Mouse (Mus musculus) intestine, postnatal 0 days (tissue): ENCODE data around the gene Fmnl3. TPM values are rescaled to one million over a fixed set of nuclear protein-coding genes. Genes with fewer than 3 reads are reported as not detected.

Experiments used
- ATAC-seq: fragments of 200-750 bp; cut with Nextera tagmentation; 2 replicates; pipeline ENCODE4 v1.8.0; 2017; ENCODE audit warnings: mild to moderate bottlenecking, moderate TSS enrichment, moderate library complexity
- H3K27ac ChIP-seq: fragments of 300-500 bp; sonication (generic); 2 replicates; pipeline ENCODE4 v1.5.1; 2014; ENCODE audit warnings: mild to moderate bottlenecking, low read depth, low read length, moderate library complexity
- H3K27me3 ChIP-seq: fragments of 300-500 bp; sonication (generic); replicated peaks from 2 replicates; pipeline ENCODE4 v1.6.1; 2014; ENCODE audit warnings: low read length, mixed read lengths; ENCODE audit not compliant: control insufficient read depth, insufficient read depth
- H3K36me3 ChIP-seq: fragments of 300-500 bp; sonication (generic); 2 replicates; pipeline ENCODE4 v1.6.1; 2014; ENCODE audit warnings: mild to moderate bottlenecking, moderate library complexity; ENCODE audit not compliant: control insufficient read depth, insufficient read depth
- H3K4me1 ChIP-seq: fragments of 300-500 bp; sonication (generic); replicated peaks from 2 replicates; pipeline ENCODE4 v1.6.1; 2014; ENCODE audit warnings: antibody characterized with exemption, low read length, mixed read lengths; ENCODE audit not compliant: control insufficient read depth, insufficient read depth
- H3K4me2 ChIP-seq: fragments of 300-500 bp; sonication (generic); replicated peaks from 2 replicates; pipeline ENCODE4 v1.6.1; 2014; ENCODE audit warnings: low read depth, mild to moderate bottlenecking, moderate library complexity
- H3K4me3 ChIP-seq: fragments of 300-500 bp; sonication (generic); 2 replicates; pipeline ENCODE4 v1.5.1; 2014; ENCODE audit warnings: low read depth, low read length
- H3K9ac ChIP-seq: fragments of 300-500 bp; sonication (generic); 2 replicates; pipeline ENCODE4 v1.6.1; 2014; ENCODE audit warnings: mild to moderate bottlenecking, low read depth, low read length
- H3K9me3 ChIP-seq: fragments of 300-500 bp; sonication (generic); 2 replicates; pipeline ENCODE4 v1.6.1; 2016; ENCODE audit warnings: mixed run types; ENCODE audit not compliant: control insufficient read depth
- CTCF ChIP-seq: sonication (generic); IDR thresholded peaks from 2 replicates; pipeline ENCODE4 v1.5.1; 2016; ENCODE audit warnings: low read depth, mild to moderate bottlenecking, control low read depth, antibody characterized with exemption, moderate library complexity
- WGBS: fragments of 180-500 bp; shearing (Covaris S2); extraction: QIAGEN DNeasy Blood & Tissue Kit; methylation state at CpG from one replicate; pipeline ENCODE4 v1.1.7; 2014; 5-methylcytosine and 5-hydroxymethylcytosine counted together
- polyA plus RNA-seq: library from polyadenylated mRNA; unstranded; fragments of >200 nt; fragmentation: Nextera tagmentation; extraction: Ambion mirVana; gene quantifications from 2 replicates; pipeline ENCODE4 v1.2.1, GENCODE M21; 2015

Gene Fmnl3
- polyA plus RNA-seq, 1 experiment from 2014 or later, result 5.6 TPM

- Histone ChIP-seq H3K27ac (no peak overlapping the region), H3K9me3 (no peaks in the 10 kb centered on the region), H3K4me2 (no peak overlapping the region), H3K9ac (no peak overlapping the region), H3K4me1 (peaks cover 6% of the 10 kb centered on the region; the same call in 1 of the 2 replicates), H3K4me3 (no peak overlapping the region), H3K36me3 (no peaks in the 10 kb centered on the region), H3K27me3 (no peaks in the 10 kb centered on the region)
- no peak for TF ChIP-seq CTCF
- ATAC-seq, result no peak
- 54% methylated on average over 9 of the region's 9 CpGs for WGBS
Measured at GRCm38 (mm10) chr15:99342194-99342981, 27.9 kb downstream of the Fmnl3 start.

GRCm38 (mm10) chr15:99341102-99341501 is 29.2 kb downstream of the Fmnl3 start:
- 81% methylated on average over 3 of the region's 3 CpGs for WGBS
- H3K9ac ChIP-seq, result no peak overlapping the region
- H3K4me2 ChIP-seq, result no peak overlapping the region
- H3K9me3 ChIP-seq, result no peaks in the 10 kb centered on the region
- no peaks in the 10 kb centered on the region for H3K36me3 ChIP-seq
- no peak overlapping the region for H3K4me3 ChIP-seq
- no peak for TF ChIP-seq CTCF
- H3K27ac ChIP-seq, result no peak overlapping the region
- no peaks in the 10 kb centered on the region for H3K27me3 ChIP-seq
- peaks cover 6% of the 10 kb centered on the region; the same call in 1 of the 2 replicates for H3K4me1 ChIP-seq
- no peak for ATAC-seq

DNA sequence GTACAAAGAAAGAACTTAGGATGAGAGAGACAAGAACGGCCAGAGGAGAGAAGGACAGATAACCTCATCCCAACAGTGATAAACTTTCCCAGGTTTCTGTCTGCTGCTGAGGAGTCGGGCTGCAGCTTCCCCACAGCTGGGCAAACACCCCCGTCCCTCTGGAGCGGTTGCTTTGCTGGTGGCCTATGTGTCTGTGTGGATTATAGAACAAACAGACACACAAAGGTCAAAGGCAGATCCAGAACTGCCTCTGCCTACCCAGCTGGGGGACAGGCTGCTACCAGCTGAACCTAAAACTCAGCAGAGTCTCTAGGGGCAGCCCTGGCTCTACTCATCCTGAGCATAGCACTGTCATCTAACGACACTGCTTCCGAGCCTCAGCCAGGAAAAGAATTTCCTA is 30.6 kb downstream of the Fmnl3 start:
- Histone ChIP-seq H3K27ac (no peak overlapping the region), H3K9ac (no peak overlapping the region), H3K27me3 (no peaks in the 10 kb centered on the region), H3K36me3 (no peaks in the 10 kb centered on the region), H3K9me3 (no peaks in the 10 kb centered on the region), H3K4me2 (no peak overlapping the region), H3K4me1 (peaks cover 2% of the 10 kb centered on the region; the same call in 1 of the 2 replicates), H3K4me3 (no peak overlapping the region)
- WGBS, result 25% methylated on average over 6 of the region's 6 CpGs
- no peak for ATAC-seq
- TF ChIP-seq CTCF, result no peak

DNA sequence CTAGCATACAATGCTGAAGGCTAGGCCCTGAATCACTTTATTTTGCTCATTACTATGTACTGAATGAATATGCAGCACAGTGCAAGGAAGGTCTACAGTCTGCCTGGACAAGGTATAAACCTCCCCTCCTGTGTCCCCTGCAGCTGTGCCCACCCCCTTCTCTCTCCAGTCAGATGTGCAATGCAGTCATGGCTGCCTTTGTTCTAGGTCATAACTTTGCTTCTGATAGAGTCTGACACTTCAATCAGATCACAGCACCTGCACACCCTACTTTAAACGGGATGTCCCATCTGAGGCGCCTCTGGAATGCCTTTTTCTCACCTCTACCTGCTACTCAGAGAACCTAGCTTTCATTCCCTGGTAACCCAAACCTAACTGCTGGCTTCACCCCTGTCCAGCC is 31.4 kb downstream of the Fmnl3 start:
- Histone ChIP-seq H3K27me3 (no peaks in the 10 kb centered on the region), H3K4me1 (no peaks in the 10 kb centered on the region), H3K36me3 (no peaks in the 10 kb centered on the region), H3K4me3 (no peak overlapping the region), H3K9me3 (no peaks in the 10 kb centered on the region), H3K27ac (no peak overlapping the region), H3K4me2 (no peak overlapping the region), H3K9ac (no peak overlapping the region)
- ATAC-seq, result no peak
- 67% methylated on average over 2 of the region's 2 CpGs for WGBS
- no peak for TF ChIP-seq CTCF

DNA sequence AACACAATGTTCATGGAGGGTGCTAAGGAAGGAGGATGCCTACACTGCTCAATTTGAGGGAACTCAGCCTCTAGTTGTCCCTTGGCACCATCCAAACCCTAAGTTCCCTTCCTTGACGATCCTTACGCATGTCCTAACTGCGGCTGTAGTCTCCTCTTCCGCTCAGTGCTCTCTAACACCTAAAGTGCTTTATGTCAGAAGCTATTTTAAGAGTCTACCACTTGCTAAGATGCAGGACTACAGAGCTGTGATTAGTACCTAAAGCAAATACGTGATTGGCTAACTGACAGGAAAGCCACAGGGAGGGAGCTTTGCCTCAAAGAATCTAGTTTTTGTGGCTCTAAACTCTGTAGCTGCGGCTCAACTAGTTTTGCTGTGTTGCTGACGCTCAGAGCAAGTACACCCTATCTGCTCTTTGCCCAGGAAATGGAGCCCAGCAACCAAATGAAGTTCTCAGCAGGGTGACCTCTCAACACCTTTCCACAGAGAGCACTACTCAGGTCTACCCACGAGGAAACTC is 34.4 kb downstream of the Fmnl3 start:
- 0 out of 2 replicates have a peak, but pooled peaks cover 3% of the 10 kb centered on the region for H3K4me1 ChIP-seq
- 76% methylated on average over 8 of the region's 8 CpGs for WGBS
- no peak for ATAC-seq

DNA sequence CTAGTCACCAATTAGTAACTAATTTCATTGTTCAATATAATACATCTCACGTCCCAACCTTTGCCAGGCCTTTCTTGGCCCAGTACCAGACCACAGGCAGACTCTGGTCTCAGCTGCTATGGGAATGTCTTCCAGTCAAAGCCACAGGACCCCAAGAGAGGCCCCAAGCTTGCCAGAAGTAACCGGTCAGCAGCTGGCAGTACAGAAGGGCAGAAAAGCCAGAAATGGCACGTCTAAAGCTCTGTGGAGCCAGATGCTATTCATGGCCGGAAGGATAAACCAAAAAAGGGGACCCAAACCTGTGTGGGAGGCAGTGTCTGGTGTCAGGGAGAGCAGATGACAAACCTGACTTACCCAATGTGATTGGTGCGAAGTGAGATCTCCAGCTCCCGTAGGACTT is 35.8 kb downstream of the Fmnl3 start:
- WGBS, result 68% methylated on average over 6 of the region's 6 CpGs
- Histone ChIP-seq H3K9me3 (no peaks in the 10 kb centered on the region), H3K4me2 (no peak overlapping the region), H3K4me3 (no peak overlapping the region), H3K27ac (no peak overlapping the region), H3K9ac (no peak overlapping the region), H3K27me3 (no peaks in the 10 kb centered on the region), H3K4me1 (0 out of 2 replicates have a peak, but pooled peaks cover 3% of the 10 kb centered on the region), H3K36me3 (no peaks in the 10 kb centered on the region)
- no peak for ATAC-seq
- no peak for TF ChIP-seq CTCF

More for the DNA sequence above, 34.4 kb downstream of the Fmnl3 start:
- no peak for TF ChIP-seq CTCF
- Histone ChIP-seq H3K27me3 (no peaks in the 10 kb centered on the region), H3K9me3 (no peaks in the 10 kb centered on the region), H3K27ac (no peak overlapping the region), H3K4me2 (no peak overlapping the region), H3K36me3 (no peaks in the 10 kb centered on the region), H3K9ac (no peak overlapping the region), H3K4me3 (no peak overlapping the region)
